Mouse (Mus musculus) cerebellum, adult 11-12 months (tissue): ENCODE measurements around the gene Timm50.

ENCODE experiments used
- DNase-seq: peaks from one replicate; pipeline ENCODE4 v3.0.0; 2022

Timm50 gene

DNA sequence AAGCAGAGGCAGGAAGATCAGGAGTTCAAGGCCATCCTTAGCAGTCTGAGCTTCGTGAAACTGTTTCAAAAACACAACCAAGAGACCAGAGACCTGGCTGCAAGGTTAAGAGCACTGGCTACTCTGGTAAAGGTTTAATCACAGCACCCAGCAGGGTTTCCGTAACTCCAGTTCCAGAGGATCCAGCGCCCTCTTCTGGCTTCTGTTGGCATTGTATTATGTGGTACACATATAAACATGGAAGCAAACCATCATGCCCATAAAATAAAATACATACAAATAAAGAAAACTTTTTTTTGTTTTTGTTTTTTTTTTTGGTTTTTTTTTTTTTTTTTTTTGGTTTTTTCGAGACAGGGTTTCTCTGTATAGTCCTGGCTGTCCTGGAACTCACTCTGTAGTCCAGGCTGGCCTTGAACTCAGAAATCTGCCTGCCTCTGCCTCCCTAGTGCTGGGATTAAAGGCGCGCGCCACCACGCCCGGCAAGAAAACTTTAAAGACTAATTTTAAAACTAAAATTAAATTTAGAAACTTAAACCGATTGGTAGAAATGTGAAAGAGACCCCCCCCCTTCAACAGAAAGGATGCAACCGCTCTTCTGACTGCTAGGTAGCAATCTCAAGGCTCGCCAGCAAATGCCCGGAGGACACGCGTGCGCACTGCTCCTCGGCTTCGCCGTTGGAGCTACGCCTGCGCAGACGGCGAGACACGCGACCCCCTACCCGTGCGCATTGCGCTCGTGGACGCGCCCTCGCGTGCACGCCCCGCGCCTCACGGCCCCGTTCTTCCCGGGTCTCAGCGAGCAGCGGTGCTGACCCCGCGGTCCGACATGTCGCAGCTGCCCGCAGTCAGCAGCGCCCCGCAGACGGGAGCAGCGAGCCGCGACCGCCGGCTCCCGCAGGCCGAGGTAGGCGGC lies 44.5 kb downstream of the Timm50 start, which contains the start of gene Eid2:
Gene Eid2 (plus strand): TSS at position 753 of the 913 bp plus-strand sequence.
- peak; percentile 91 for DNase-seq

DNA sequence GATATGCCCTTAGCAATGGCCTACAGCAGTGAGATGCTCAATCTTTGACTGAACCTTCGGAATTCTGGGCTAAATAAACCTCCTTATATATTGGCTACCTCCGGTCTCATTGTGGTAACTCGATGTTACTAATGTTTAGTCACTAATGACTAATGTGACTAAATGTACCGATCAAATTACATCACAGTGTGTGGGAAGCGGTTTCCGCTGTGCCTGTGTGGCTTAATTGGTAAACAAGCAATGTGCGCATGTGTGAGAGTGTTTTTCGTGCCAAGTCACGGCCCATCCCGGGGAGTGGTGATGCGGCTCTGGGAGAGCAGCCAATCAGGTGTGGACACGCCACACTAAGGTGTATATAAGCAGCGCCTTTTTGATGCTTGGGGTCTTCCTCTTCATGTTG lies 46.5 kb downstream of the Timm50 start:
- DNase-seq, result no peak

DNA sequence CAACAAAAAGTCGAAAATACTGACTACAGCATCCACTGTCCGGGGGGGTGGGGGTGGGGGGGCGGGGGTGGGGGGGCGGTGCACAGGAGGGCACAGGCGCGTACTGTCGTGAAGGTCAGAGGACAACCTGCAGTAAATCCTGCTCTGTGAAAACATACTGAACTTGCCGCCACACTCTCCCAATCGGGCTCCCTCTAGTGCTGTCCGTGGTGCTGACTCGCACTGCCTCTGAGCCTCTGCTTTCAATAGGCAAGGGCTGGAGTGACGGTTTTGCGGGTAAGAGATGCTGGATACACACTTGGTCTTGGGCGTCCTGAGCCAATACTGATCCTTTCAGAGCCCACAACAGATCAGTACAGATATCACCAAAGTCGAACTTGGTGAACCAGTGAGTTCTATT lies 48.1 kb downstream of the Timm50 start:
- DNase-seq, result no peak

DNA sequence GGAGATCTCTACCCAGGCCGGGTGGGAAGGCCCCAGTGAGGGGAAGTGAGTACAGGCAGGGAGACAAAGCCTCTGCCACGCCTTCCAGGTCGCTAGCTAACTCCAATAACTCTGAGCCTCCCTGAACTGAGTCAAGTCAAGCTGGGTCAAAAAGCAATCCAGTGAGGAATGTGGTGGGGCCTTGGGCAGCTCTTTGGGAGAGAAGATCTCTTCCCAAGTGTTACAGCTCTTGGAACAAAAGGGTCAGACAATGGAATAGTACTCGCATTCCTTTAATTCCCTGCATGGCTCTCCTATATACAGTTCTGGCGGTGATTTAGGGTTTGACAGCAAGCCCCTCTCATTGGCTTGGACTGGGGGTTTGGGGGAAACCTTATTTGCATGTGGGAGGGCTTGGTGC lies 49.0 kb downstream of the Timm50 start:
- no peak for DNase-seq
